Mouse (Mus musculus) kidney, postnatal 14 days (tissue): Measurements from ENCODE around the gene Neu2.
"Not testable (repeated sequence)": the region's sequence is repeated elsewhere in the genome, so short reads cannot be mapped to it uniquely, and the experiment has no call there.

Source experiments
- DNase-seq: peaks from one replicate; pipeline ENCODE4 v3.0.0; 2022; ENCODE audit warnings: mixed read lengths

Neu2 gene

DNA sequence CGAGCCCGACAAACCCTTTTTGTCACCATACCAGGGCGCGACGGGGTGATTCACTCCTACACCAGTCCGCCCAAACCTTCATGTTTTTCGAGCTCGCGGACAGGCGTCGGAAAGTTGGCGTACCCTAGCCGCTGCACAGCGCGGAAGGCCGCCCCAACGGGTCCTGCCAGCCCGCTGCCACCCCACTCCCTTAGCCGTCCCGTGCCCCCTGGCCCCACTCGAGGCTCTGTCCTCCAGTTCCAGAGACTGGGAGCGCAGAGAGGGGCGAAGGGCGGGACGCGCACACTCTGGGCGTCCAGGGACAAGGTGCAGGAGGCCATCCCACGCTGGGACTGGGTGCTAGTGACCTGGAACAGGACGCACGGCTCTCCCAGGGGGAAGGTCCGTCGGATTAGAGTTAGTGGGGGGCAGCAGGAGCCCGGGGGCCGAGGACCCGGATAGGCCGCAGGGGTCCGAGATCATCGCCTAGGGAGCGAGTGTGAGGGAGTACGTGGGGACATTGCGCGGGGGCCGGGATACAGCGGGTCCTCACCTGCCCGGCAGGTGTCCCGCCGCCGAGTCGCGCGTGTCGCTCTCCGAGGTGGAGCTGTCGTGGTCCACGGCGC, at the start of gene Neu2:
Neu2 (plus strand) TSS at position 329 of the 605 bp plus-strand sequence.
- DNase-seq = peak; percentile 58

DNA sequence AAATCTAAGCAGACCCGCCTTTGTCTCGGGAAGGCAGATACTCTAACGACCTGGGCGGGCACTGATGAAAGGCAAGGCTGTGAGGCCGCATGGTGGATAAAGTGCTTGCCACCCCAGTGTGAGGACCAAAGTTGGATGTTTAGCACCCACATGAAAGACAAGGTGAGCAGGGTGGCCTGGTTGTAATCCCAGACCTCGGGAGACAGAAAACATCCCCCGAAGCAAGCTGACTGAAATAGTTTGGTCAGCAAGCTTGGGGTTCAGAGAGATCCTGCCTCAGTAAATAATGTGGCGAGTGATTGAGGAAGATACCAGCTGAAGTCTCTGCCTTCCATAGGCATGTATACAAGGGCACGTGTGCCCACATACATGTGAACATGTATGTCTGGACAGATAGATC, 42.2 kb upstream of the Neu2 start:
- DNase-seq = no peak

DNA sequence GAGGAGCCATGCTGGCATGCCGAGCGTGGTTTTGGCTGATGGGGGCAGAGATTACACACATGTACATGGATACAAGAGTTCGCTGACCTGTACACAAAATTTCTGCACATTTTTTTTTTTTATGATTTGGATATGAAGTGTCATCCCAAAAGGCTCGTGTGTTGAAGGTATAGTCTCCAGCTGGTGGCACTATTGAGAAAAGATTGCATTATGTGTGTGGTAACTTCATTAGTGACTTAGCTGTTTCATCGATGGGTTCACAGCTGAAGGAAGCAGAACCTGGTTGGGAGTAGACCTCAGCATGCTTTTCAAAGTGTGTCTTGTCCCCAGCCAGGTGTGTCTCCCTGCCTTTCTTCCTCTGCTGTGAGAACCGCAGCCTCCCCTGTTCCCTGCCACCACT, 41.4 kb upstream of the Neu2 start:
- no peak for DNase-seq

DNA sequence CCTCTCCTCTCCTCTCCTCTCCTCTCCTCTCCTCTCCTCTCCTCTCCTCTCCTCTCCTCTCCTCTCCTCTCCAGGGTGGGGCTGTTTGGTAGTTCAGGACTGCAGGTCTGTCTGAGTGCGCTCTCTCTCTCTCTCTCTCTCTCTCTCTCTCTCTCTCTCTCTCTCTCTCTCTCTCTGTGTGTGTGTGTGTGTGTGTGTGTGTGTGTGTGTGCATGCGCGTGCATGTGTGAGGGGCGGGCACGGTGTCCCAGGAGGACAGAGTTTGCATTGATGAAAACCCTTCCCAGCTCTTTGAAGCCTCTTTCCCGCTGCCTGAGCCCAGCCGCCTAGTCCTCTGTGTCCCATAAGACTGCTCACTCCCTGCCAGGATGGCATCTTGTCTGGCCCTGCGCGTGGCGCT, 39.7 kb upstream of the Neu2 start, which contains the start of gene Snorc:
Snorc (plus strand) TSS at position 301 of the 400 bp plus-strand sequence.
- DNase-seq = not testable (repeated sequence)

DNA sequence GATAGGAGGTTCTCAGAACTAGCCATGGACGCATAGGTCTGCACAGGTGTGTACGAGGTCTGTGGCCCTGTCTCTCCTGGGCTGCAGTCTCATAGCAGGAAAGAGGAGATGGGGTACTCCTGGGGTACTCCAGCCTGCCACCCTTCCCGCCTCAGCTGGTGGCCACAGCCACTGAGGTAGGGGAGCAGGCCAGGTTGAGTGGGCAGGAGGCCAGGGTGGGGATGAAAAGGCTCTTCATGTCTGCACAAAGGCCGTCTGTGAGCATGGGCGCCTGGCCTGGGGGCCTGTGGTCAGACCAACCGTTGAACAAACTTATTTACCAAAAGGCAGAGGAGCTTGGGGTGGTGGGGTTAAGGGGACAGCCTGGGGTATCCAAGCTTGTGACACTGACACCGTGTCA, 37.8 kb upstream of the Neu2 start:
- DNase-seq = no peak

GRCm38 (mm10) chr1:87472576-87472975, 37.1 kb upstream of the Neu2 start:
- peak; percentile 68 for DNase-seq

DNA sequence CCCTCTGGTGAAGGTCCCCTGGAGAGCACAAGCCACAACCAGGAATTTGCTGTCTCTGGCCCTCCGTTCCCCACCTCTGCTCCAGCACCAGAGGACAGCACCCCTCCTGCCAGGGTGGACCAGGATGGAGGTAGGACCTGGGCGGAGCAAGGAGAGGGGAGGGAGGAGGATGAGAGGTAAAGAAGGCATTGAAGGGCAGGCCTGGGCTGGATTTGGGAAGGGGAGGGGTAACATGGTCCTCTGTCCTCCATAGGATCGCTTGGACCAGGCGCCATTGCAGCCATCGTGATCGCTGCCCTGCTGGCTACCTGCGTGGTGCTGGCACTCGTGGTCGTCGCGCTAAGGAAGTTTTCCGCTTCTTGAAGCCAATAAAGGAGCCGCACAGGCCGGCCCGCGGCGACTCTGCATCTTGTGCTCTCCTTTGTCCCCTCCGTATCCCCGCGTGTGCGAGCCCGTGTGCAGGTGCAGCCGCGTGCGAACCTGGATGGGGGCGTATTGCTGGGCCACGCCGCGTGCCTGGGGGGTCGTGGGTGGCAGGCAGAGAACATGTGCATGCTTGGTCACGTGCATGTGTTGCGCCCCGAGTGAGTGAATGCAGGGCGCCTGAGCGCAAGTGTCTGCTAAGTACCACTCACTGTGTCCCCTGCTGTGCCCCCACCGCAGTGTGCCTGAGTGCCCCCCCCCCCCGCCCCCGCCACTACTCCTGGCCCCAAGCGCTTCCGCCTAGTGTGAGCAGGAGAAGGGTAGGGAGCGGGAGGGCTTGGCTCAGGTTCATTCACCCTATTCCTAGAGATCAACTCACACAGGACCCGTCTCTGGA, 34.4 kb upstream of the Neu2 start:
- DNase-seq = peak; percentile 16

DNA sequence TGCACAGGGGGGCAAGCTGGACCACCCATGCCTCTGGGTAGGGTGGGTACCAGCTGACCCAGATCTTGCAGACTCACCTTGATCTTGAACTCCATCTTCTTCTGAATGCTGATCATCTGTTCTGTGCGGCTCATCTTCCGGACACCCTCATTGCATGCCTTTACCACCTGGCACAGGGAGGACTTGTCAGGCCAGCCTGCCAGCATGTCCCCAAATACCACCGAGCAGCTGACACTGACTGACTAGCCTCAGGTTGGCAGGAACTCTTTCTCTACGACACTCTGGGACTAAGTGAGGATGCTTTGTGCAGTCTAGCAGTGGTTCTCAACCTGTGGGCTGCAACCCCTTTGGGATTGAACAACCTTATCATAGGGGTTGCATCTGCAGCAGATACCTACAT, 27.1 kb upstream of the Neu2 start:
- no peak for DNase-seq

DNA sequence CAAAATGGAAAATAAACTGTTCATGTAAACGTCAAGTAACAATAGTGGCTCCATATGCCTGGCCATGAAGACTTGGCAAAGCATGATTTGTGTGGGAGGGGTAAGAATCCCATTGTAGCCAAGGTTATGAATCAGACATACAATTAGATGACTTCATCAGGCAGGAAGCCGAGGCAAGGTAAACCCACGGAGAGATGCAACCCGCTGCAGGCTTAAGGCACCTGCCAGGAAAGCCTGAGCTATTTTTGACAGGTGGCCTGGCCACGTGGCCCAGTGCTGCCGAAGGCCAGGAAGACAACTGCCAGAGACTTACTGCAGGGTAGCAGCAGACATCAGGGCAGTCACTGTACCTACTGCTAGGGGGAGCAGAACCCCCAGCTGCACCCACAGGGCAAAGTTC, 23.3 kb upstream of the Neu2 start:
- no peak for DNase-seq

GRCm38 (mm10) chr1:87492285-87492684, 17.4 kb upstream of the Neu2 start:
- no peak for DNase-seq

DNA sequence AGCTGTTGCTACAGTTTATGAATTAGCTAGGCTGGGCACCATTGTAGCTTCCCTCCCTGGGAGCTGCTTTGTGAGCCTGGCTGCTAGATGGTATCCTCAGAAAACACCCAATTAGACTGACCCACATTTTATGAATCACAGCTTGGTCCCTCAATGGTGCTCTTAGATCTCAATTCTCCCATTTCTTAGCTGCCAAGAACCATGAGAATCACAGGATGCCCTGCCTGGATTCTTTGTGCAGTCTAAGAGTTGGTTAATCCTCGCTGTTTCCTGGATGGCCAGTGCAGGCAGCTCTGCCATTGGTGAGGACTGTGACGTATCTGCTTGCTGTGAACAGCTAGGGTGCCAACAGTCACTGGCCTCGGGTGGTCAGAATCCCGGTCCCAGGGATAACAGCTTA, 16.1 kb upstream of the Neu2 start:
- DNase-seq = no peak

- no peak for DNase-seq
Measured at GRCm38 (mm10) chr1:87505524-87505923, 4.2 kb upstream of the Neu2 start.

- DNase-seq = peak; percentile 20
Measured at GRCm38 (mm10) chr1:87507857-87508256, 1.8 kb upstream of the Neu2 start.

DNA sequence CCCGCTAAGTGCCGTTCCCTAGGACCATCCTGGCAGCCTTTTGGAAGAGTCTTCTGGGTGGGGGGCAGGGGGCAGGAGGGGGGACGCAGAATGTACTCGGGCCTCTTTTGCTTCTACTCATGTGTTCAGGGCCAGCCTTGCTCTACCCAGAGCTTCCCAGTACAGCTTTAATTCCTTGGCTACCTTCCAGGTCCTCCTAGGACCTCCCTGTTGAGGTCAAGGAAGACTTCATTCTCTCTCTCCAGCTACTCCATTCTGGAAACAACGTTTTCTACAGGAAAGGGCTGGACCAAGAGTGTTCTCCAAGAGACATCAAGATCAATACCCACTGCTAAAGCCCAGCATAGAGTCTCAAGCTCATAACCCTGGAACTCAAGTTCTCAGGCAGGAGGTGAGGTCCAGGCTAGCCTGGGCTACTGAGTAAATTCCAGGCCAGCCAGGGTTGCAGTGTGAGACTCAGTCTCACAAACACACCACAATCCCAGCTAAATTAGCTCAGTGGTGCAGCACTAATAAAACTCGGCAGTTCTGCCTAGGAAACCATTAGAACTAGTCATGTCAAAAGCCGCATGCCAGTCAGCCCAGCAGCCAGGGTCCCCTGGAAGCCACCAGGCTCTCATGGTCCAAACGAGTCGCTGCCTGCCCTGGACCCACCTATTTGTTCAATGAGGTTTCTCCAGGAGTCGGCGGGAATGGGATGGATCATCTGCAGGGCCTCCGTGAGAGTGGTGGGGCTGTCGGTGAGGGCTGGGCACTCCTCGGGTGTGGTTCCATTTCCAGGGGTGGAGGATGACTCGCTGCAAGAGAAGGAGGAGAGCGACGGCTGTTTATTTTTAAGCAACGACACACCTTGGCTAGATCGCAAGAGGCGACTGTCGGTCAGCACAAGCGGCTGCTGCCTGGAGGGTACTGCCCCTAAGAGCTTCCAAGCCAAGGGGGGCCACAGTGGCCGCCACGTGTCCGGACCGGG, 813 bp upstream of the Neu2 start:
- peak; percentile 28 for DNase-seq

GRCm38 (mm10) chr1:87510166-87510691, 540 bp downstream of the Neu2 start:
- peak; percentile 76 for DNase-seq

DNA sequence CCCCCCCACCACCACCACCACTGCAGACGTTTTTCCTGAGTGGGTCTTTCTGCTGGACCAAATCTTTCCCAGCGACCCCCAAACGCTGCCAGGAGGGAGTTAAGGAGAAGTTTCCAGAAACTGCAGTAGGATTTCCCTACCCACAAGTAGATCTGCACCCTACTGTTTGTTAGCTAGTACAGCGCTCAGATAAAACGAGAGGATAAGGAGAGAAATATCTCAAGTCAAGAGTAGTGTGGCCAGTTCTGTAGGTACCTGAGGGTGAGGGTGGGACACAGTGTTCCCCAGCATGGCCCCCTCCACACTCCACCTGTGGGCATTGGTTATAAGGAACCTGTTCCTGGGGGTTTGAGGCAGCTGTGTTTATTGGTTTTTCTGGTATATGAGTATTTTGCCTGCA, 1.2 kb downstream of the Neu2 start:
- no peak for DNase-seq

- no peak for DNase-seq
Measured at GRCm38 (mm10) chr1:87520467-87520866, 10.8 kb downstream of the Neu2 start.

GRCm38 (mm10) chr1:87521523-87521922, 11.8 kb downstream of the Neu2 start:
- DNase-seq = no peak

DNA sequence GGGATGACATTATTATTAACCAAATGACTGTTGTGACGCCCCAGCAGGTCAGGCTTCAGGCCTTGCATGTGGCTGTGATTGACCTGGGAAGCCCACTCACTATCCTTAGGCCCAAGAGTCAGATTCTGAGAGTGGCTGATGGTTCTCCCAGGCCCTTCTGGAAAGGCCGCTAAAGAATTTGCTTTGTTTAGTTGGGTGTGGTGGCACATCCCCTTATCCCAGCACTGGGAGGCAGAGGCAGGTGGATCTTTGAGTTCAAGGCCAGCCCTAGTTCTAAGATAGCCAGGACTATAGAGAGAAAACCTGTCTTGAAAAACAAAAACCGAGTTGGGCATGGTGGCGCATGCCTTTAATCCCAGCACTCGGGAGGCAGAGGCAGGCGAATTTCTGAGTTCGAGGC, 15.4 kb downstream of the Neu2 start:
- no peak for DNase-seq

GRCm38 (mm10) chr1:87527191-87527590, 17.5 kb downstream of the Neu2 start:
- no peak for DNase-seq

DNA sequence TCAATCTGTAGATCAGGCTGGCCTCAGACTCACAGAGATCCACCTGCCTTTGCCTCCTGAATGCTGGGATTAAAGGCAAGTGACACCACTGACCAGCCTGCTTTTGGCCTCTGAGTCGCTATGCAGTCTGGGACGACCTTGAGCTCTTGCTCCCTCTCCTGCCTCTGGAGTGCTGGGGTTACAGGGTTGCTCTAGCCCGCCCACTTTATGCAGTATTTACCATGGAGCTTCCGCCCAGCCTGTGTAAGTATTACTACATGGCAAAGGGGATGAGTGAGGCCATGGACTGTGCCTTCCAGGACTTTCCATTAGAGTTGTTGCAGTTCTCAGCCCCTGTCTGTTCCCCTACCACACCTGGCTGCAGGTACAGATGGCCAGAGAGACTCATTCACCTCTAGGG, 22.7 kb downstream of the Neu2 start:
- DNase-seq = no peak

DNA sequence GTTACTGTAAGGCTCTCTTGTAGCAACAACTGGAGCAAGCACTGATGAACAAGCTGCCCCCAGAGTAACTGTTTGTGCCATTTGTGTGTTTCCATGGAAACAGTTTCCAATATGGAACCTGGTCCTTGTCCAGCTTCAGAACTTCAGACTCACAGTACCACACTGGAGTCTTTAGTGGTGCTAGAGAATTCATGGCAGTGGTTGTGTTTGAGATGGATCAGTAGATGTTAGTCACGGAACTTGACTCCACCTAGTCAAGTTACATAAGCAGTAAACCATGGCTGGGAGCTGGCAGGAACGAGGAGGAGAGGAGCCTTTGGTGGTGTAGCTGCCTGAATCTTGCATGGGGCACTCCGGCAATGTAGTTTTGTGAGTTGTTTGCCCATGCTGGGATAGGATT, 24.4 kb downstream of the Neu2 start:
- DNase-seq = no peak

DNA sequence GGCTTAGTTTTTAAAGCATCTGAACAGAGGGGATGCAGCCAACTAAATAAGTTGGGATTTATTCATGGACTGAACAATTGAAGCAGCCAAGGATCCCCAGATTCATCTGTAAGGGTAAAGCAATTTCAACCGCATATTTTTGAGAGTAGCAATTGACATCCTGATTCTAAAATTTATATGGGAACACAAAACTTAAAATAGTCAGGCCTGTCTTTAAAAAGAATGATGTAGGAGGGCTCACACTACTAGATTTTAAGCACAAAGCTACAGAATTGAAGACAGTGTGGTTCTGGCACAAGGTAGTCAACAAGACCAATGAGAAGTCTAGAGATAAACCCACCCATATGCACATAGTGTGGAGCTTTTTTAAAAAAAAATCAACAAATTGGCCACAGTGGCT, 27.3 kb downstream of the Neu2 start:
- DNase-seq = no peak
